Mouse (Mus musculus): ENCODE measurements at regions not wholly inside any gene's neighbourhood (a gene's known extent, or its start where the extent isn't known, plus 50 kb on each side); places are given as distances from the start of the nearest gene placed in this dataset. TPM values are rescaled to one million over a fixed set of nuclear protein-coding genes. Genes with fewer than 3 reads are reported as not detected.
"Not testable (repeated sequence)": the region's sequence is repeated elsewhere in the genome, so short reads cannot be mapped to it uniquely, and the experiment has no call there.

DNA sequence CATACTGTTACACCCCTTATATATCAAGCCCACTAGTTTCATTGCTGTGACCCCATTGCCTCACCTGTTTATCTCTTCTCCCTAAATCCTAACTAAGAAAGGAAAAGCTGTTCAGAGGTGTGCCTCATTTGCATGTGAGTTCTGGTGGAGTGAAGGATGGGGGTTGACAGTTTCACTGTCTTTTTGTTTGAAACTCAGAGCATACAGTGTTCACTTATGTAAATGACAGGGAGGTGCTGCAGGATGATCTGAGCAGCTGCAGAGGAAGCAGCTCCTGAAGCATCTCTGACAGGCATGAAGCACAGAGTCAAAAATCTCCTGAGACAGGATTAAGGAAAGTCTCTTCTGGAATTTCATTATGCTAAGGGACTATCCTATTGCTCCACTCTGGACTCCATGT, 351.9 kb downstream of the Eepd1 start:
- no peaks in the 10 kb centered on the region for H3K9me3 ChIP-seq
- H3K9ac ChIP-seq (replicated peaks), result no peak overlapping the region
- no peaks in the 10 kb centered on the region for H3K4me1 ChIP-seq (replicated peaks)
- no peak overlapping the region for H3K27ac ChIP-seq
- no peak overlapping the region for H3K4me3 ChIP-seq (replicated peaks)
- no peaks in the 10 kb centered on the region for H3K36me3 ChIP-seq
- no peak for ATAC-seq
- no peak overlapping the region for H3K4me2 ChIP-seq (replicated peaks)
- H3K27me3 ChIP-seq, result no peaks in the 10 kb centered on the region

DNA sequence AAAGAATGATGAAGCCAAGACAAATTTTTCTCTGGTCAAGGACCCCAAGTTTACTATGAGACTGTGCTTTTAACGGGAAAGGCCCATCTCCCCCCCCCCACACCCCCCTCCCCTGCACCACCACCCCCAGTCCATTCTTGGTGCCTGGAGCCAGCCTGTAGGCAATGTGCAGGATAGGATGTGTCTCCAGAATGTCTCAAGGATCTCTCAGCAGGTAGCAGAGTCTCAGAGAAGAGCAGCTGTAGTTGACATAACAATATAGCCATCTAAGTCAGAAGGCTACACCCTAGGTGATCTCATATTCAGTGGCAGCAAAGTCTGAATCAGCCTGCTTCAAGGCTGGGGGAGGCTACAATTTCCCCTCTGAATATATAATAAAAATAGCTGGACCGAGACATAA, 368.6 kb downstream of the Eepd1 start:
- H3K27ac ChIP-seq; H3K4me2 ChIP-seq (replicated peaks); H3K9ac ChIP-seq (replicated peaks); H3K9me3 ChIP-seq; H3K36me3 ChIP-seq; H3K4me1 ChIP-seq (replicated peaks); H3K27me3 ChIP-seq; ATAC-seq; H3K4me3 ChIP-seq (replicated peaks): not testable (repeated sequence)
- 95% methylated on average over 2 of the region's 2 CpGs for WGBS

DNA sequence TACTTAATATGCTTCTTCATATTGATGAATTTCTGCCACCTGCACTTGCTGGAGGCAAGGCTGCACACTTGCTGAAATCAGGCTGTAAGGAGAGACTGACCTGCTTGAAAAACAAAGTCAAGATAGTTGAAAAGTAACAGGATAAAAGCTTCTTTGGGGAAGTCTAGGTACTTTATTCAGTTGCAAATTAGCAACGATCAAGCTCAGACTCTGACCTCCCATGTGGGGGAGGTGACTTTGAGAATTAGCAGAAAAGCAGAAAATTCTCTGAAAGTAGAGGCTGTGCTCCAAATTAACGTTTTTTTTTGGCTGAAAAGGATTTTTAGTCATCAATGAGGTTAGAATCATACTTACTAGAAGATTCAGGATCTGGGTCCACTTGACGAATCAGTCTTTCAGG, 369.3 kb downstream of the Eepd1 start:
- 51% methylated on average over 3 of the region's 3 CpGs for WGBS
- not testable (repeated sequence) for H3K27me3 ChIP-seq; H3K27ac ChIP-seq; H3K4me3 ChIP-seq (replicated peaks); ATAC-seq; H3K4me1 ChIP-seq (replicated peaks); H3K9ac ChIP-seq (replicated peaks); H3K36me3 ChIP-seq; H3K9me3 ChIP-seq; H3K4me2 ChIP-seq (replicated peaks)

DNA sequence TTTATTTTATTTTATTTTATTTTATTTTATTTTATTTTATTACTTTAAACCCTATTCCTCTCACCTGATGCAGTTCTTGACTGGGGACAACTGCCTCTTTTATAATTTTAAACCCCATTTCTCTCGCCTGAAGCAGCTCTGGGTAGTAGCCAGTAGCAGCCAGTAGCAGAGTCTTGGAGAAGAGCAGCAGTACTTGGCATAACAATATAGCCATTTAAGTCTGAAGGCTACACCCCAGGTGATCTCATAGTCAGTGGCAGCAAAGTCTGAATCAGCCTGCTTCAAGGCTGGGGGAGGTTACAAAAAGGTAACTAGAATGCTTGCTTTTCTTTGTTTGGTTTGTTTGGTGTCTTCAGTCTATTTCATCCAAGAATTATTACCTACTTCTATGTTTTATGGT, 373.2 kb downstream of the Eepd1 start:
- Histone ChIP-seq H3K36me3 (no peaks in the 10 kb centered on the region), H3K9ac (replicated peaks) (no peak overlapping the region), H3K27ac (no peak overlapping the region), H3K27me3 (no peaks in the 10 kb centered on the region), H3K4me1 (replicated peaks) (no peaks in the 10 kb centered on the region), H3K9me3 (no peaks in the 10 kb centered on the region), H3K4me2 (replicated peaks) (no peak overlapping the region), H3K4me3 (replicated peaks) (no peak overlapping the region)
- ATAC-seq, result no peak
- WGBS, result 39% methylated on average over 1 of the region's 1 CpGs

DNA sequence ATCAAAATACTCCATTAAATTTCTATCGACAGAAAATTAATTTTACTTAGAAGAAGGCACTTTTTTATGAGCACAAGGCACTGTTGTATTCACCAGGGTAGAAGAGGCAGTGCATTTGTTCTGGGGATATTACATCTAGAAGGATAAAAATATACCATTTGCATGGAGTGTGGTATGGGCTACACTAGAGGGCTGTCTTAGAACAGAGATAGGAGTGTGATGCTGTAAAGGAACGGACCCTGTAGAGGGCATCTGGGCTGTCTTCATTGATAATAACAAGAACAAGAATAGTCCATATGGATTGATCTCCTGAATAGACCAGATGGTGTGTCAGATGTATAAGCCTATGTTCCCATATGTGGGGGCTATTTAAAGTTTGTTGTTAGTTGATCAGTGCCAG, 388.9 kb downstream of the Eepd1 start:
- Histone ChIP-seq H3K27ac (no peak overlapping the region), H3K4me3 (replicated peaks) (no peak overlapping the region), H3K9me3 (no peaks in the 10 kb centered on the region), H3K4me1 (replicated peaks) (no peaks in the 10 kb centered on the region), H3K4me2 (replicated peaks) (no peak overlapping the region), H3K9ac (replicated peaks) (no peak overlapping the region), H3K36me3 (no peaks in the 10 kb centered on the region), H3K27me3 (no peaks in the 10 kb centered on the region)
- WGBS, result 77% methylated on average over 2 of the region's 2 CpGs
- 0 out of 2 replicates have a peak, but pooled peaks have one; percentile 27 for ATAC-seq

DNA sequence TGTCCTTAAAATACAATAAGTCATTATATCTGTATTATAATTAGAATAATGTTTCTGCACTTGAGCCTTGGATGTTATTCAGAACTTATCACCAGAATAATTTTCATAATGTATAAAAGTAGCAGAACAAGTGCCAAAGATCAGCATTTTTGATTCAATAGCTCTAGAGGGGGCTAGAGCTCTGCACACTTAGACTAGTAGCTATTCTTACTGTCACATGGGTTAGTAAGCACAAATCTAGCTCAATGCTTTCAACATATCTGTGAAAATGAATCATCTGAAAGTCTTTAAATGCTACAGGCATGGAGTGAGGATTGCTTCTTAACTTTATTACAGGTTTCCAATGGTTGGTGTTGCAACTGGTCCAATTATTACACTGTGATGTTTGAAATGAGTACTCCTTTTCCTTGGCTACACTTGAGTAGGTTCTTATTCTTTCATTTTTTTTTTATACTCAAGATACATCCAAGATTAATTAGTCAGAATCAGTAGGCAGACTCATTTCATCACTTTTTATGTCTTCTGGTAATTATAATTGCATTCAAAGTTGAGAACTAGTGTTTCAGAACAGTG, 415.1 kb downstream of the Eepd1 start:
- H3K36me3 ChIP-seq, result no peaks in the 10 kb centered on the region
- no peak overlapping the region for H3K27ac ChIP-seq
- H3K4me3 ChIP-seq (replicated peaks), result no peak overlapping the region
- H3K9ac ChIP-seq (replicated peaks), result no peak overlapping the region
- no peak overlapping the region for H3K4me2 ChIP-seq (replicated peaks)
- H3K4me1 ChIP-seq (replicated peaks), result no peaks in the 10 kb centered on the region
- H3K27me3 ChIP-seq, result no peaks in the 10 kb centered on the region
- no peaks in the 10 kb centered on the region for H3K9me3 ChIP-seq
- no peak for ATAC-seq

Small RNA genes in the stretch of these regions (microRNA-seq; reads per million reads assigned to microRNA genes)
- gene Gm26190, result not detected
